Mouse (Mus musculus): ENCODE data around the gene Ifi203.
"Not testable (repeated sequence)": the region's sequence is repeated elsewhere in the genome, so short reads cannot be mapped to it uniquely, and the experiment has no call there.

DNA sequence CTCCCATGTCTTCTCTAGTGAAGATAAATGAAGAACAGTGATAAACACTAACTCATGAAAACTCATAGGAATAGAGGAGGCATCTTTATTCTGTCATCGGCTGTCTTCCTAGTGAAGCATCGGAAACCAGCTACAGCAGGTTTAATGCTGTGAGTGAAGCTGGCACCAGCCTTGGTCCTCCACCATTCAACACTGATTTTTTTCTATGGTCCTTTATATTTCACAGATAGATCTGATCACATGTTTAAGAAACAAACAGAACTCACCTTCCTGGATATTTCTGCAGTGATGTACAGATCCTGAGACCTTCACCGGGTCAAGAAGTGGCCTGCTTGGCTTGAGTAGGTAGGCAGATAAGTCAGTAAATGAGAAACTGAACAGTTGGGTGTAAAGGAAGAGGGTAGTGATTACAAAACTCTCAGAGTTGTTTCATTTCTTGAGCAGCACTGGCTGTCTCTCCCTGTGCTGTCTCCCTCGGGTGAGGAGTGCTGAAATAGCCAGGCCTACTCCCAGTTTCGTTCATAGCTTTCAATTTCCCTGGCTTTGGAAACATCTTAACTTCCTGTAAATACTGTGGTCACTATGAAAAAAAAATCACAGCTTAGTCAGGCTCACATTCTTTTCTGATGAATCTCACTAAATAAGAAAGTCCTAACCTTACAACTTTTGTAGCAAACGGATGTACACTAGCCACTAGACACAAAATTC lies 29.8 kb downstream of the Ifi203 start, which contains the start of gene Ifi211:
- not testable (repeated sequence) for TF ChIP-seq POLR2A, CTCF (IDR thresholded peaks at IDR 0.05; ENCODE audit: extremely low read depth, insufficient read depth, low read length)
